Mouse (Mus musculus) cerebellum, adult 2 months (tissue): ENCODE measurements at regions not wholly inside any gene's neighbourhood (a gene's known extent, or its start where the extent isn't known, plus 50 kb on each side); places are given as distances from the start of the nearest gene placed in this dataset.

Experiments used
- DNase-seq, 2 experiments: peaks; one replicate each; pipeline ENCODE4 v3.0.0; 2021
- H3K27ac ChIP-seq: fragments of 200-500 bp; 2 replicates; pipeline ENCODE4 v1.5.1; 2012; ENCODE audit warnings: low read length, control low read depth, inconsistent platforms; ENCODE audit not compliant: insufficient read depth
- H3K27me3 ChIP-seq: fragments of 200-500 bp; 2 replicates; pipeline ENCODE4 v1.6.1; 2012; ENCODE audit warnings: inconsistent platforms, mild to moderate bottlenecking, low read length, moderate library complexity; ENCODE audit not compliant: control insufficient read depth, insufficient read depth
- H3K4me1 ChIP-seq: fragments of 200-500 bp; 2 replicates; pipeline ENCODE4 v1.6.1; 2011; ENCODE audit warnings: low read length; ENCODE audit not compliant: control insufficient read depth, insufficient read depth
- H3K4me3 ChIP-seq: fragments of 200-500 bp; replicated peaks from 2 replicates; pipeline ENCODE3; 2011; ENCODE audit warnings: mild to moderate bottlenecking, low read depth, low read length, control low read depth; ENCODE audit not compliant: insufficient read depth
- CTCF ChIP-seq: fragments of 200-500 bp; IDR thresholded peaks from 2 replicates; pipeline ENCODE4 v1.5.1; 2011; ENCODE audit warnings: low read depth, mild to moderate bottlenecking, control low read depth, low read length, moderate library complexity, borderline replicate concordance; ENCODE audit not compliant: insufficient read depth
- POLR2A ChIP-seq: fragments of 200-500 bp; IDR thresholded peaks from 2 replicates; pipeline ENCODE4 v1.6.1; 2011; ENCODE audit warnings: low read length, control low read depth, borderline replicate concordance; ENCODE audit not compliant: insufficient read depth
- WGBS: fragments of 180-500 bp; shearing (Covaris S2); methylation state at CpG from one replicate; pipeline ENCODE4 v1.1.7; 2018; 5-methylcytosine and 5-hydroxymethylcytosine counted together

- no peaks in the 10 kb centered on the region for H3K27me3 ChIP-seq
- H3K4me1 ChIP-seq, result no peaks in the 10 kb centered on the region
- no peak for DNase-seq
- 24% methylated on average over 9 of the region's 9 CpGs for WGBS
- TF ChIP-seq POLR2A (no peak), CTCF (no peak)
- no peak overlapping the region for H3K27ac ChIP-seq
- H3K4me3 ChIP-seq, result no peak overlapping the region
These were observed 85.2 kb upstream of the Gm527 start for GRCm38 (mm10) chr12:64832313-64833151.

- Histone ChIP-seq H3K27me3 (no peaks in the 10 kb centered on the region), H3K4me3 (no peak overlapping the region), H3K4me1 (no peaks in the 10 kb centered on the region), H3K27ac (no peak overlapping the region)
- TF ChIP-seq POLR2A (no peak), CTCF (no peak)
- DNase-seq, result no peak
These were observed 60.0 kb upstream of the Gm527 start for GRCm38 (mm10) chr12:64857709-64858108.
